Mouse (Mus musculus) heart, postnatal 0 days (tissue): Measurements from ENCODE around the gene Lefty1. TPM values are rescaled to one million over a fixed set of nuclear protein-coding genes. Genes with fewer than 3 reads are reported as not detected.

Experiments used
- ATAC-seq: fragments of 200-750 bp; cut with Nextera tagmentation; 2 replicates; pipeline ENCODE4 v1.8.0; 2017; ENCODE audit warnings: low read depth, moderate number of reproducible peaks, moderate library complexity; ENCODE audit not compliant: insufficient read depth
- DNase-seq: peaks from one replicate; pipeline ENCODE4 v3.0.0-alpha.2; 2016; ENCODE audit warnings: low spot score
- H3K27ac ChIP-seq: fragments of 300-500 bp; sonication (generic); 2 replicates; pipeline ENCODE4 v1.5.1; 2014; ENCODE audit warnings: low read depth, mild to moderate bottlenecking
- H3K27me3 ChIP-seq: fragments of 300-500 bp; sonication (generic); 2 replicates; pipeline ENCODE4 v1.6.1; 2014; ENCODE audit warnings: low read length, mixed read lengths; ENCODE audit not compliant: control insufficient read depth, insufficient read depth
- H3K36me3 ChIP-seq: fragments of 300-500 bp; sonication (generic); replicated peaks from 2 replicates; pipeline ENCODE4 v1.6.1; 2014; ENCODE audit warnings: low read length, mixed read lengths; ENCODE audit not compliant: control insufficient read depth, insufficient read depth
- H3K4me1 ChIP-seq: fragments of 300-500 bp; sonication (generic); 2 replicates; pipeline ENCODE4 v1.6.1; 2014; ENCODE audit warnings: antibody characterized with exemption; ENCODE audit not compliant: control insufficient read depth, insufficient read depth
- H3K4me2 ChIP-seq: fragments of 300-500 bp; sonication (generic); 2 replicates; pipeline ENCODE4 v1.6.1; 2014; ENCODE audit warnings: low read depth, mild to moderate bottlenecking, low read length, moderate library complexity
- H3K4me3 ChIP-seq: fragments of 300-500 bp; sonication (generic); 2 replicates; pipeline ENCODE4 v1.5.1; 2014; ENCODE audit warnings: low read depth, low read length
- H3K9ac ChIP-seq: fragments of 300-500 bp; sonication (generic); replicated peaks from 2 replicates; pipeline ENCODE4 v1.6.1; 2014; ENCODE audit warnings: low read depth, low read length, mixed read lengths
- H3K9me3 ChIP-seq: fragments of 300-500 bp; sonication (generic); replicated peaks from 2 replicates; pipeline ENCODE4 v1.6.1; 2016; ENCODE audit warnings: low read length; ENCODE audit not compliant: control insufficient read depth
- CTCF ChIP-seq: IDR thresholded peaks from 2 replicates; pipeline ENCODE4 v1.5.1; 2016; ENCODE audit warnings: antibody characterized with exemption, control low read depth, low read depth
- EP300 ChIP-seq: IDR thresholded peaks from 2 replicates; pipeline ENCODE4 v1.6.1; 2016; ENCODE audit warnings: antibody characterized with exemption, low read depth
- WGBS: fragments of 180-500 bp; shearing (Covaris S2); extraction: QIAGEN DNeasy Blood & Tissue Kit; methylation state at CpG from one replicate; pipeline ENCODE4 v1.1.7; 2014; 5-methylcytosine and 5-hydroxymethylcytosine counted together
- polyA plus RNA-seq: library from polyadenylated mRNA; unstranded; fragments of >200 nt; fragmentation: Nextera tagmentation; extraction: Ambion mirVana; gene quantifications from 2 replicates; pipeline ENCODE4 v1.2.1, GENCODE M21; 2015
- total RNA-seq: library from RNA; depleted of rRNA; stranded (reverse); fragments of >200 nt; gene quantifications from 2 replicates; pipeline ENCODE4 v1.2.3, GENCODE M21; 2014; ENCODE audit warnings: low replicate concordance

Gene Lefty1
- total and polyA plus RNA-seq, 2 experiments from 2014 or later = 1.3 to 1.6 TPM

- 70% methylated on average over 6 of the region's 6 CpGs for WGBS
- Histone ChIP-seq H3K4me3 (peak overlapping the region; percentile 69; the same call in 1 of the 2 replicates), H3K36me3 (peaks cover 17% of the 10 kb centered on the region), H3K4me1 (peaks cover 12% of the 10 kb centered on the region), H3K27ac (no peak overlapping the region), H3K27me3 (no peaks in the 10 kb centered on the region), H3K9me3 (no peaks in the 10 kb centered on the region), H3K9ac (no peak overlapping the region), H3K4me2 (peak overlapping the region; percentile 80)
- DNase-seq (no peak), ATAC-seq (no peak)
- TF ChIP-seq EP300 = no peak
- TF ChIP-seq CTCF = no peak
These were observed 29.5 kb upstream of the Lefty1 start for GRCm38 (mm10) chr1:180905307-180905706.

- Histone ChIP-seq H3K4me2 (no peak overlapping the region), H3K4me3 (no peak overlapping the region), H3K36me3 (peaks cover 17% of the 10 kb centered on the region), H3K4me1 (peaks cover 12% of the 10 kb centered on the region), H3K9me3 (no peaks in the 10 kb centered on the region), H3K27me3 (no peaks in the 10 kb centered on the region), H3K9ac (no peak overlapping the region), H3K27ac (no peak overlapping the region)
- DNase-seq (no peak), ATAC-seq (no peak)
- TF ChIP-seq CTCF (no peak), EP300 (no peak)
- WGBS = 92% methylated on average over 17 of the region's 17 CpGs
These were observed 28.9 kb upstream of the Lefty1 start for GRCm38 (mm10) chr1:180905876-180906275.

DNA sequence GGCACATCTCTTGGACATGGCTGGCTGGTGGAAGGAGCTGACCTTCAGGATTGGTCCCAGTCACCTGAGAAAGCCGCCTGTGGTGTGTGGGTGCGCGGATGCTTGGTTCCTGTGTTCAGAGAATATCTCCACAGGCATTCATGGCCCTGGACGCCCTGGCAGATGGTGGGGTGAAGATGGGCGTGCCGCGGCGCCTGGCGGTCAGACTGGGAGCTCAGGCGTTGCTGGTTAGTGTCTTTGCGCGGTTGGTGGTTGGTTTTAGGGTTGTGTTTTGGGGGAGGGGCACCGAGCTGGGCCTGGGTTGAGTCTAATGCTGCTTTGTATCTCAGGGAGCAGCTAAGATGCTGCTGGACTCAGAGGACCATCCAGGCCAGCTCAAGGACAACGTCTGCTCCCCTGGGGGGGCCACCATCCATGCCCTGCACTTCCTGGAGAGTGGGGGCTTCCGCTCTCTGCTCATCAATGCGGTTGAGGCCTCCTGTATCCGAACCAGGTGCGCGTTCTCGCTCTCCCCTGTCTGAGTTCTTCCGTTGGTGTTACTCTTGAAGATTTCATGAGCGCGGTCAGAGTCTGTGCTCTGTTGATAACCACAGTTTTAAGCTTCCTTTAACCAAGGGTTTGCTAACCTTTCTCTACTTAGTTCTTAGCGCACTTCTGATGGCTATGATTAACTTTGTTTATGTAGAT, 28.2 kb upstream of the Lefty1 start:
- no peaks in the 10 kb centered on the region for H3K9me3 ChIP-seq
- ATAC-seq (no peak), DNase-seq (no peak)
- H3K4me3 ChIP-seq = no peak overlapping the region
- H3K27ac ChIP-seq = no peak overlapping the region
- TF ChIP-seq EP300 (no peak), CTCF (no peak)
- no peak overlapping the region for H3K4me2 ChIP-seq
- peaks cover 17% of the 10 kb centered on the region for H3K36me3 ChIP-seq
- WGBS = 90% methylated on average over 23 of the region's 24 CpGs
- no peak overlapping the region for H3K9ac ChIP-seq
- peaks cover 12% of the 10 kb centered on the region for H3K4me1 ChIP-seq
- no peaks in the 10 kb centered on the region for H3K27me3 ChIP-seq

GRCm38 (mm10) chr1:180911138-180911537, 23.7 kb upstream of the Lefty1 start:
- DNase-seq = peak; percentile 50
- Histone ChIP-seq H3K4me2 (peak overlapping the region; percentile 17), H3K27me3 (no peaks in the 10 kb centered on the region), H3K9me3 (no peaks in the 10 kb centered on the region), H3K27ac (no peak overlapping the region), H3K4me1 (peaks cover 6% of the 10 kb centered on the region; the same call in 1 of the 2 replicates), H3K9ac (no peak overlapping the region), H3K4me3 (no peak overlapping the region), H3K36me3 (peaks cover 12% of the 10 kb centered on the region)
- WGBS = 37% methylated on average over 8 of the region's 8 CpGs
- no peak for ATAC-seq
- TF ChIP-seq EP300 = no peak
- peak; percentile 51 for TF ChIP-seq CTCF

GRCm38 (mm10) chr1:180911653-180912287, 23.1 kb upstream of the Lefty1 start:
- Histone ChIP-seq H3K4me1 (peaks cover 6% of the 10 kb centered on the region; the same call in 1 of the 2 replicates), H3K4me2 (peak overlapping the region; percentile 17), H3K36me3 (peaks cover 6% of the 10 kb centered on the region), H3K4me3 (no peak overlapping the region), H3K27ac (no peak overlapping the region), H3K27me3 (no peaks in the 10 kb centered on the region), H3K9ac (no peak overlapping the region), H3K9me3 (no peaks in the 10 kb centered on the region)
- TF ChIP-seq EP300 (no peak), CTCF (no peak)
- WGBS = 52% methylated on average over 19 of the region's 20 CpGs
- DNase-seq (no peak), ATAC-seq (no peak)
